Mouse (Mus musculus) forebrain, embryonic 13.5 days (tissue): Measurements from ENCODE around the gene Fam13a. TPM values are rescaled to one million over a fixed set of nuclear protein-coding genes. Genes with fewer than 3 reads are reported as not detected.
A peak's percentile ranks its signal among the peaks of the same experiment; 100 is the strongest.

Source experiments
- ATAC-seq: fragments of 200-750 bp; cut with Nextera tagmentation; 2 replicates; pipeline ENCODE4 v1.8.0; 2017
- H3K27ac ChIP-seq: fragments of 300-500 bp; sonication (generic); 2 replicates; pipeline ENCODE4 v1.5.1; 2015; ENCODE audit warnings: inconsistent platforms, mild to moderate bottlenecking, moderate library complexity
- H3K27me3 ChIP-seq: fragments of 300-500 bp; sonication (generic); 2 replicates; pipeline ENCODE4 v1.6.1; 2015; ENCODE audit warnings: mild to moderate bottlenecking, inconsistent platforms
- H3K36me3 ChIP-seq: fragments of 300-500 bp; sonication (generic); 2 replicates; pipeline ENCODE4 v1.6.1; 2015; ENCODE audit warnings: mild to moderate bottlenecking, inconsistent platforms; ENCODE audit not compliant: poor library complexity, severe bottlenecking
- H3K4me1 ChIP-seq: fragments of 300-500 bp; sonication (generic); 2 replicates; pipeline ENCODE4 v1.6.1; 2015; ENCODE audit warnings: inconsistent platforms
- H3K4me2 ChIP-seq: fragments of 300-500 bp; sonication (generic); 2 replicates; pipeline ENCODE4 v1.6.1; 2015; ENCODE audit warnings: inconsistent platforms, mild to moderate bottlenecking, moderate library complexity
- H3K4me3 ChIP-seq: fragments of 300-500 bp; sonication (generic); 2 replicates; pipeline ENCODE4 v1.5.1; 2015; ENCODE audit warnings: mild to moderate bottlenecking, inconsistent platforms
- H3K9ac ChIP-seq: fragments of 300-500 bp; sonication (generic); 2 replicates; pipeline ENCODE4 v1.6.1; 2015; ENCODE audit warnings: mild to moderate bottlenecking, inconsistent platforms
- H3K9me3 ChIP-seq: fragments of 300-500 bp; sonication (generic); replicated peaks from 2 replicates; pipeline ENCODE4 v1.6.1; 2016; ENCODE audit warnings: inconsistent platforms
- WGBS: fragments of 180-500 bp; shearing (Covaris S2); methylation state at CpG from one replicate; pipeline ENCODE4 v1.1.7; 2015; 5-methylcytosine and 5-hydroxymethylcytosine counted together
- polyA plus RNA-seq: library from polyadenylated mRNA; unstranded; fragments of >200 nt; fragmentation: Nextera tagmentation; extraction: Ambion mirVana; gene quantifications from 2 replicates; pipeline ENCODE4 v1.2.1, GENCODE M21; 2015

The Fam13a gene
- polyA plus RNA-seq, 1 experiment from 2014 or later = 6.6 TPM

GRCm38 (mm10) chr6:58951128-58951992 lies 73.0 kb downstream of the Fam13a start:
- no peak overlapping the region for H3K4me3 ChIP-seq
- H3K4me2 ChIP-seq = no peak overlapping the region
- H3K27ac ChIP-seq = no peak overlapping the region
- H3K4me1 ChIP-seq = no peaks in the 10 kb centered on the region
- H3K9ac ChIP-seq = no peak overlapping the region
- 73% methylated on average over 2 of the region's 2 CpGs for WGBS
- no peaks in the 10 kb centered on the region for H3K9me3 ChIP-seq
- H3K27me3 ChIP-seq = no peaks in the 10 kb centered on the region
- peaks cover 9% of the 10 kb centered on the region; the same call in 1 of the 2 replicates for H3K36me3 ChIP-seq
- no peak for ATAC-seq

DNA sequence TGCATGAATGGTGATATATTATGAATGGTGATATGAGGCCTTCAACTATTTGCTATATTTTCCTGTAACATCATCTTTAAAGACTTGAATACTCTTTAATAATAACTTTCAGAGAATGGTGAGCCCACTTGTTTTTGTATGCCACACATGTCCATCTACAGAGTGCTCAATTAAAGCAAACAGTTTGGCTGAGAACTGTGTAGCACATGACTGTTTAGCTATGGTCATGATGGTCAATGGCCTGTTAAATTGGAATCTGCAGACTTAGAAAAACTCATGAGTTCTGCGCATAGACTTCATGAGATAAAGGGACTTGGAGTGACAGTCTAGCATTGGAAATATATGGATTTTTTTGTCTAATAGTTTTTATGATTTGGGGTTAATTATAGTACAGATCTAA lies 73.9 kb downstream of the Fam13a start:
- no peak for ATAC-seq
- Histone ChIP-seq H3K36me3 (peaks cover 9% of the 10 kb centered on the region; the same call in 1 of the 2 replicates), H3K9me3 (no peaks in the 10 kb centered on the region), H3K4me3 (no peak overlapping the region), H3K4me2 (no peak overlapping the region), H3K27me3 (no peaks in the 10 kb centered on the region), H3K4me1 (no peaks in the 10 kb centered on the region), H3K9ac (no peak overlapping the region), H3K27ac (no peak overlapping the region)
- WGBS = 95% methylated on average over 1 of the region's 1 CpGs

DNA sequence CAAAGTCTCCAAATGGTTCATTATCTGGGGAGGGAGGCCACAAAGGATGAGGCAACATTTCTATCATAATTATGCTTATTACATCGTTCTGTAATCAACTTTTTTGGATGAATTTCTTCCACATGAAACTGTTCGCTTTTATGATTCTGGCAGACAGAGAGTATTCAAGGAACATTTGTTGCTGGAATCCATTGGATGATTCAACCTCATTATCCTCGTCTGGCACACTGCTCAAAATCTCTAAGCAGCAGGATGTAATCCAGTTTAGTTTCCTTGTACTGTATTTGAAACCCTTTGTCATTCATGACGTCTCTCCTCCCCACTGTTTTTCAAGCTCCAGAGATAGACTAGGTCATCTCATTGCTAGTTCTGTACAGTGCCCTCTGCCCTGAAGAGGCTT lies 77.5 kb downstream of the Fam13a start:
- Histone ChIP-seq H3K27ac (no peak overlapping the region), H3K9me3 (no peaks in the 10 kb centered on the region), H3K4me2 (no peak overlapping the region), H3K4me1 (no peaks in the 10 kb centered on the region), H3K27me3 (no peaks in the 10 kb centered on the region), H3K36me3 (no peaks in the 10 kb centered on the region), H3K9ac (no peak overlapping the region), H3K4me3 (no peak overlapping the region)
- 75% methylated on average over 4 of the region's 4 CpGs for whole genome bisulfite sequencing
- no peak for ATAC-seq

DNA sequence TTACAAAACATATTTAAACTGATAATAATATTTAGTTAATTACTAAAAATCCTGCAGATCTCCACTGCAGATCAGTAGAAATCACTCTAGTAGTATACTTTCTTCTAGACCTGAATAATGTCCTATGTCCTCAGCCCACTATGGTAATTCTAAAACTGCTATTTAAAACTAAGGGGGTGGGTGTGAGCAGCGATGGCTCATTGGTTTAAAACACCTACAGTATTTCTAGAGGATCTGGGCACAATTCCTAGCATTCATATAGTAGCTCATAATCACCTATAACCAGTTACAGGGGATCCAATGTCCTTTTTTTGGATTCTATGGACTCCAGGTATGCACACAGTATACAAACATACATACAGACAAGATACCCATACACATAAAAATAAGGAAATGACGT lies 78.1 kb downstream of the Fam13a start:
- ATAC-seq = no peak
- 79% methylated on average over 2 of the region's 2 CpGs for WGBS
- Histone ChIP-seq H3K36me3 (no peaks in the 10 kb centered on the region), H3K9me3 (no peaks in the 10 kb centered on the region), H3K4me2 (no peak overlapping the region), H3K9ac (no peak overlapping the region), H3K27ac (no peak overlapping the region), H3K27me3 (no peaks in the 10 kb centered on the region), H3K4me1 (no peaks in the 10 kb centered on the region), H3K4me3 (no peak overlapping the region)

GRCm38 (mm10) chr6:58943958-58944357 lies 80.4 kb downstream of the Fam13a start:
- H3K36me3 ChIP-seq = no peaks in the 10 kb centered on the region
- 97% methylated on average over 3 of the region's 3 CpGs for WGBS
- no peak overlapping the region for H3K9ac ChIP-seq
- no peak overlapping the region for H3K4me3 ChIP-seq
- no peaks in the 10 kb centered on the region for H3K4me1 ChIP-seq
- no peak overlapping the region for H3K27ac ChIP-seq
- H3K4me2 ChIP-seq = no peak overlapping the region
- no peak for ATAC-seq
- H3K9me3 ChIP-seq = no peaks in the 10 kb centered on the region
- H3K27me3 ChIP-seq = no peaks in the 10 kb centered on the region

DNA sequence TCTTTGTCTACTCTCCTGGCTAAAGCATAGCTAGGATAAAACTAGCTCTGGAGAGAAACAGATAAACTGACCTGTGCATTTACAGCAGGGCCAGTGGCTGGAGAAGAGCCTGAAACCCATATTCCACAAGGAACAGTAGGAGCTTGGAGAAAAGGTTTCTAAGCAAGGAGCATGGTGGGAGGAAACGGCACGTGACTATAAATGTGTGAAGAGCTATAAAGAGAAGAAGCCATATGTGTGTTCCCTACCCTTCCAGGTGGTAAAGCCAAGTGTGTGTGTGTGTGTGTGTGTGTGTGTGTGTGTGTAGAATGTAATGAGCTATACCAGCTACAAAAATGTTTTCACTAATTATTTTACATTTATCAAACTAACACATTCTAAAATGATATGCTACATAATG lies 82.1 kb downstream of the Fam13a start:
- H3K36me3 ChIP-seq = no peaks in the 10 kb centered on the region
- H3K4me2 ChIP-seq = no peak overlapping the region
- H3K9ac ChIP-seq = no peak overlapping the region
- no peak for ATAC-seq
- no peaks in the 10 kb centered on the region for H3K27me3 ChIP-seq
- H3K9me3 ChIP-seq = no peaks in the 10 kb centered on the region
- H3K4me3 ChIP-seq = no peak overlapping the region
- no peak overlapping the region for H3K27ac ChIP-seq
- no peaks in the 10 kb centered on the region for H3K4me1 ChIP-seq
- 79% methylated on average over 2 of the region's 2 CpGs for WGBS

DNA sequence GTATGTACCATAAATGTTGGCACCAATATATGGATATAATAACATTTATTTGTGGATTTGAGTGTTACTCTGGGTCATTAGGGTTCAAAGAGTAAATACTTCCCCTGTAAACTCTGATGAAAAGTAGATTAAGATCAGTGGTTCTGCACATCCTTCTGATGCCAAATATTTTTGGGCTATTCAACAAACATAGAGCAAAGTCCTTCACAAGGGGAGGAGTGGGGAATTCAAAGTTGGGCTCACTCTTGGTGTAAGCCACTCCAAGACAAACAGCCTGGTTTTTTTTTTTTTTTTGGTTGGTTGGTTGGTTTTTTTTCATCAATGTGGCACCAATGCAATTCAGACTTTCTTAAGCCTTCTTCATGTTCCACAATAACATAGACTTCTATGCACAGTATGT lies 86.6 kb downstream of the Fam13a start:
- Histone ChIP-seq H3K27ac (no peak overlapping the region), H3K4me1 (peaks cover 22% of the 10 kb centered on the region), H3K4me2 (no peak overlapping the region), H3K9me3 (no peaks in the 10 kb centered on the region), H3K27me3 (no peaks in the 10 kb centered on the region), H3K36me3 (no peaks in the 10 kb centered on the region), H3K4me3 (no peak overlapping the region), H3K9ac (no peak overlapping the region)
- no peak for ATAC-seq

GRCm38 (mm10) chr6:58934144-58934543 lies 90.2 kb downstream of the Fam13a start:
- Histone ChIP-seq H3K9ac (no peak overlapping the region), H3K27me3 (no peaks in the 10 kb centered on the region), H3K27ac (peak overlapping the region; percentile 86), H3K4me1 (peaks cover 33% of the 10 kb centered on the region), H3K36me3 (no peaks in the 10 kb centered on the region), H3K4me2 (peak overlapping the region; percentile 22), H3K4me3 (no peak overlapping the region), H3K9me3 (no peaks in the 10 kb centered on the region)
- ATAC-seq = peak; percentile 33; the same call in 1 of the 2 replicates
- 22% methylated on average over 4 of the region's 4 CpGs for WGBS

GRCm38 (mm10) chr6:58933189-58933913 lies 91.0 kb downstream of the Fam13a start:
- Histone ChIP-seq H3K27ac (peak overlapping the region; percentile 81), H3K36me3 (no peaks in the 10 kb centered on the region), H3K9ac (no peak overlapping the region), H3K4me2 (peak overlapping the region; percentile 33), H3K27me3 (no peaks in the 10 kb centered on the region), H3K9me3 (no peaks in the 10 kb centered on the region), H3K4me3 (no peak overlapping the region), H3K4me1 (peaks cover 33% of the 10 kb centered on the region)
- peak; percentile 94 for ATAC-seq
- 27% methylated on average over 6 of the region's 6 CpGs for WGBS

DNA sequence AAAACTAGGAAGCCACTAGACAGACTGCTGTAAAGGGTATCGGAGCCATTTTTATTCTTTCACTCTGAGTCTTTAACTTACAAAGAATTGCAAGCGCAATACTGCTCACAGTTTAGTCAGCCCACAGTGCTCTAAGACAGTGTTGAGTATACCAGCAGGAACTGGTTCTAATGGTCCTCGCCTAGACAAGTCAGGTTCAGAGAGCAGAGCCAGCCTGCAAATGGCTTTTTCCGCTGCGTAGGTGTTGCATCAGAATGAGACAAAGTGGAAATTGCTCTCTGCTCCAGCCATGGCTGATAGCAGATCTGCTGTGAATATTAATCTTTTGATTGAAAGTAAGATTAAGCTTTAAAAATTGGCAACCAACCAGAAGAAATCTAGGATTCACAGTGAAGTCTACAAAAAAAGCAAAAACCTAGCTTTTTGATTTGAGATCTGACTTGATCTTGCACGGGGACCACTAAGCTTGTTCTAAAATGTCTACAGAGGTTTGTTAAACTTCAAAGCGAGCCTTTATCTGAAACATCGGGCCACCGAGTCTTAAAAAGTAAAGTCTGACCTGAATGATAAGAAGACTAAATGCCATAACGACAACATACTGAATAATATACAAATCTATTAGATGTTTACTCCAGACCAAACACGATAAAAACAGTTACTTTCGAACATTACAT lies 91.7 kb downstream of the Fam13a start:
- Histone ChIP-seq H3K27ac (peak overlapping the region; percentile 81), H3K9ac (no peak overlapping the region), H3K4me3 (no peak overlapping the region), H3K4me1 (peaks cover 33% of the 10 kb centered on the region), H3K36me3 (no peaks in the 10 kb centered on the region), H3K27me3 (no peaks in the 10 kb centered on the region), H3K4me2 (peak overlapping the region; percentile 33), H3K9me3 (no peaks in the 10 kb centered on the region)
- WGBS = 43% methylated on average over 12 of the region's 12 CpGs
- ATAC-seq = peak; percentile 42

DNA sequence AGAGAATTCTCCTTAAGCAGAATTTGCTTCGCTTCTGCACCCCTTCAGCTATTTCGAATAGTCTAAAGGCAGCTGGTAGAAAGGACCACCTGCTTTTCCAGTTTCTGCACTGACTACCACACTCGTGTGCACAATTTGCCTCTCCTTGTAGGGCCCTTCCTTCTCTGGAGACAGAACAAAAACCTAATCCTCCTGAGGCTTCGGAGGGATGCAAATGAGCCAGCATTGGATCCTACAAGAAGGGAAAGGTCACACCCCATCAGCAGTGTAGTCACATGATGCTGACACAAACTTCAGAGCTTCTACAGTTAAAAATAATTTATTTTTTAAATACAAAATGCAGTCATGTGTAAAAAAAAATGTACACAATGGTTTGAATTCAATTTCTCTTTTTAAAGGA lies 93.2 kb downstream of the Fam13a start:
- Histone ChIP-seq H3K9ac (no peak overlapping the region), H3K27me3 (no peaks in the 10 kb centered on the region), H3K4me3 (no peak overlapping the region), H3K36me3 (no peaks in the 10 kb centered on the region), H3K4me2 (no peak overlapping the region), H3K27ac (no peak overlapping the region), H3K4me1 (peaks cover 33% of the 10 kb centered on the region), H3K9me3 (no peaks in the 10 kb centered on the region)
- 46% methylated on average over 4 of the region's 4 CpGs for WGBS
- no peak for ATAC-seq

- peak; percentile 34; the same call in 1 of the 2 replicates for ATAC-seq
- H3K27ac ChIP-seq = no peak overlapping the region
Measured at GRCm38 (mm10) chr6:58929911-58930431, 94.4 kb downstream of the Fam13a start.

More at GRCm38 (mm10) chr6:58929911-58930431, 94.4 kb downstream of the Fam13a start:
- Histone ChIP-seq H3K4me3 (no peak overlapping the region), H3K9me3 (no peaks in the 10 kb centered on the region), H3K9ac (no peak overlapping the region), H3K4me1 (peaks cover 32% of the 10 kb centered on the region), H3K27me3 (no peaks in the 10 kb centered on the region), H3K4me2 (no peak overlapping the region), H3K36me3 (no peaks in the 10 kb centered on the region)
- WGBS = 91% methylated on average over 9 of the region's 9 CpGs
